Mouse (Mus musculus): Measurements from ENCODE around the gene H2-K1.
A peak's percentile ranks its signal among the peaks of the same experiment; 100 is the strongest.
"Not testable (repeated sequence)": the region's sequence is repeated elsewhere in the genome, so short reads cannot be mapped to it uniquely, and the experiment has no call there.

Gene H2-K1

DNA sequence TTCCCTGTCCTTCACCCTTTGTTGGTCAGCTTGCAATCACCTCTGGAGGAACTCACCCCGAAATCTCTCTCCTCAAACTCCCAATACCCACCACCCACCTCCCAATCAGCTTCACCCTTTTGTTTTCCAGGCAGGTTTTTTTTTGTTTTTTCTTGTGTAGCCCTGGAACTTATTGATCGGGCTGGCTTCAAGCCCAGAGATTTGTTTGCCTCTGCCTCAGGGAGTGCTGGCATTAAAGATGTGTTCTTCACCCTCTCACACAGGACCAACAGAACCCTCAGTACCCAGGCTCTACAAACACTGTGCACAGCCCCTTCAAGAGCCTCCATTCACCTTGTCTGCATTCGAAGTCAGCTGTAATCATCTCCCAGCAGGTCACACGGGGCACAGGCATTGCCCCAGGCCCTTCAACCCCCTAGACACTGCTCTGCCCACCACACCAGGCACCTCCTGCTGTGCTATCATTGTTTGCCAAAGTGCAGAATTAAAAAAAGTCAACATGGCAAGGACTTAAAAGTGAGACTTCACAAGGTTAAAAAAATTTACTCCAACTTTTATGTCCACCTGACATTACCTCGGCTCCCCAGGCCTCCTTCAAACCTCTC lies 46.1 kb downstream of the H2-K1 start:
- no peak for DNase-seq

DNA sequence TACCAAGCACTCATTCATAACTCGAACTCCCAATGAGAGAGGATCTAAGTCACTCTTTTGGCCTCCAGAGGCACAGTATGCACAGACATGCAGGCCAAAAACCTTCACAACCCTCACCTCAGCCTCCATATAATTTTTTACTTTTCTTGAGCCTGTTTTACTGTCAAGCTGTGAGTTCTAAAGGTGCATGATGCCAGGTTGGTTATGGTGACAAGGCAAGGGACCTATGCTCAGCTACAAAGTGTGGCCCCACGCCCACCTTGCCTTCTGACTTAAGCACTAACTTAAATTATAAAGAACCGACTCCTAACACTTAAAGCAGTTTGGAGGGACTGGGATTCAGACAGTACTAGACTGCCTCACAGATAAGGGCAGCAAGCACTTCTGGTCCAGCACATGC lies 46.8 kb downstream of the H2-K1 start:
- DNase-seq = no peak

DNA sequence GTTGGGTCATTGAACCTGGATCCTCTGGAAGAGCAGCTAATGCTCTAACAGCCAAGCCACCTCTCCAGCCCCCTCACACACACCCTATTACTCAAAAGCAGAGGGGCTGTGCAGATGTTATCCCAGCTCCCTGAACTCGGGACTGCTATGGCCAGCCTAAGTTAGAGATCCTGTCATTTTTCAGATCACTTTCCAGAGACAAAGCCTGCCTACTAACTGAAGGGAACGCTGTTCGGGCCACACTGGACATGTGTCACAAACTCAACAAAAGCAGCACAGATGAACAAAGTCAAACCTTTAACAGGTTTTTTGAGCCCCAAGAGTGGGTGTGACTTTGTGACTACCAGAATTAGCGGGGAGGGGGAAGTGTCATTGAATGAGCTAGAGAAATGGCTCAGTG lies 47.3 kb downstream of the H2-K1 start:
- DNase-seq = no peak

DNA sequence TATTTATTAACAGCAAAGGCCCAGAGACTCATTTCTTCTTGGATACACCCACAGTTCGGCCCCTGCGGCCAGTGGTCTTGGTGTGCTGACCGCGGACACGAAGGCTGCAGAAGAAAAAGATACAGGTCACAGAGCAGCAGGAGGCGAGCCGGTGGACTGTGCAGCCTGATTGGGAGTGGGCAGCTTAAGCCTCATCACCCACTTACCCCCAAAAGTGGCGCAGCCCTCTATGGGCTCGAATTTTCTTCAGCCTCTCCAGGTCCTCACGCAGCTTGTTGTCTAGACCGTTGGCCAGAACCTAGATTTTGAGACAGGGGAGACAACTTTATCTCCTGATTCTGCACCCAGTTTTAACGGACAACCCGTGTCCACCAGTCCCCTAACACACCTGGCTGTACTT lies 48.1 kb downstream of the H2-K1 start:
- DNase-seq = not testable (repeated sequence)

DNA sequence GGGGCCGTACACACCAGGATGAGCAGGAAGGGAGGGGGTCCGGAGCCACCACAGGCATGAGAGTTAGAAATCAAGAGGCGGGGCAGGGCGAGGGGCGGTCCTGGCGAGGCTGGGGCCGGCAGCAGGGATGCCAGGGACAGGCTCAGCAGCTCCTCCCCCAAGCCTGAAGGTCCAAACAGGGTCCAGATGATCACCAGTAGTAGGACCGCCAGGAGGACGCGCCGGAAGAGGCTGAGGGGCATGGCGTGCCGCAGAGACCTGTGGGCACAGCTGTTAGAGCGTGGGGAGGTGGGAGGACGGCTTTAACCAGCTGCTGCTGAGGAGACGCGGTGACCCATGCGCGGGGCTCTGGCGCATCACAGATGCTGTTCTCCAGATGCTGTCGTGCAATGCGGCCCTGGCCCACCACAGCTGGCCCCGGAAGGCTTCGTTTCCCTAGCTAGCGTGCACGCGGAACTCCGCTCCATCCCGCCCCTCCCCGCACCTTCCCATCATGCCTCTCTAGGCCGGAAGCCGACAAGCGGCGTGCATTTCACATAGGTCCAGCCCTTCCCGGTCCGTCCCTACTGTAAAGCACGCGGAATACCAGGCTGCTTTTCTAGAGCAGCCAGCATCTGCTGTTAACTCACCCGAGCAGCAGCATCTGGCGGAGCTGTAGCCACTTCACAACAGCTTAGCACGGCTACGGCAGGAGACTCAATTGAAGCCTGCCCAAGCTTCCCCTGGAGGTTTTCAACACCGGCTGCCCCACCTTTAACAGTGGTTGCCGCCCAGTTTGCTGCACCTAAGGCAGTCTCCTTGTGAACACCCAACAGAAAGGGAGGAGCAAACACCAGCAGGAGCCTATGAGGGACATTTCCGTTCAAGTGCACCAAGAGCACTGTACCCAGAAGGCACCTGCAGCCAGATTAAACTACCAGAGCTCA lies 48.9 kb downstream of the H2-K1 start, which contains the start of gene B3galt4:
Gene B3galt4 (minus strand): TSS at position 468 of the 926 bp plus-strand sequence.
- DNase-seq = peak; percentile 93

DNA sequence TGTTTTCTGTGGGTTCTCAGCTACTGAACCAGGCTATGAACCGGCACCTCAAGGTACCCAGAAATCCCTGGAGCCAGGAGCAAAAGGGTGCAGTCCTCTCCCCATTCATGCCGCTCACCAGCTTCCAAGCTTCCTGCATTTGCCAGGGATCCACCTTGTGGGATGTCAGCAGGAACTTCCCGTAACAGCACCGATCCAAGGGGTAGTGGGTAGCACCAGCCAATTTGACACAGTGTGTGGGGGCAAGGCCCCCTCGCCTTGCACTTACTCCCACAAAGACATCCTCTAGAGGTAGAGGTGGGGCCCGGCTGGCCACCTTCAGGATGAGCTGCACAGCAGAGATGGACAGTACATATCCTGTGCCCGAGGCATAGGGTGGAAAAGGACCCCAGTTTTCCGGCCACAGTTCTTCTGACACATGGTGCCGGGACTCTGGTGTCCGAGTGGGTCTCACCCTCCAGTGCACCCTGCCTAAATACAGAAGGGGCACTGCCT lies 50.0 kb downstream of the H2-K1 start:
- peak; percentile 14 for DNase-seq

DNA sequence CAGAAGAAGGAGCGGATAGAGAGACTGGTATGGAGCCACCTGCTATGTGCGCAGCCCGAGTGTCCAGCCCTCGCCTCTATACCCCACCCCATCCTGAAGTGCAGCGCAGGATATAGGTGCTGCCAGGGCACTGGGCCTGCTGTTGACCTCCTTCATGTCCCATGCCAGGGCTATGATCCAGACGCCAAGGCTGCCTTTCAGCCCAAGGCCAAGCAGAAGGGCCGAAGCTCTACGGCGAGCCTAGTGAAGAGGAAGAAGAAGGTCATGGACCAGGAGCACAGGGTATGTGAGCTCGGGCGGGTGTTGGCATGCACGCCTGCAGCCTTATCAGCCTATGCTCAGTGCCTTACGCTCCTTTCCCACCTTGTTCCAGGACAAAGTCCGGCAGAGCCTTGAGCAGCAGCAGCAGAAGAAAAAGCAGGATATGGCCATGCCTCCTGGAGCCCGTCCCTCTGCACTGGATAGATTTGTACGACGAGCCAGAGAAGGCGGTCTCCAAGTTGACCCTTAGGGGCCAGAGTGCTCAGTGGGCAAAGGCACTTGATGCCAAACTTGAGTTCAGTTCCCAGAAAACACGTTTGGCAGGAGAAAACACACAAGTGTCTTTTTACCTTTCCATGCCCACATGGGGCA lies 51.1 kb downstream of the H2-K1 start:
- DNase-seq = no peak

DNA sequence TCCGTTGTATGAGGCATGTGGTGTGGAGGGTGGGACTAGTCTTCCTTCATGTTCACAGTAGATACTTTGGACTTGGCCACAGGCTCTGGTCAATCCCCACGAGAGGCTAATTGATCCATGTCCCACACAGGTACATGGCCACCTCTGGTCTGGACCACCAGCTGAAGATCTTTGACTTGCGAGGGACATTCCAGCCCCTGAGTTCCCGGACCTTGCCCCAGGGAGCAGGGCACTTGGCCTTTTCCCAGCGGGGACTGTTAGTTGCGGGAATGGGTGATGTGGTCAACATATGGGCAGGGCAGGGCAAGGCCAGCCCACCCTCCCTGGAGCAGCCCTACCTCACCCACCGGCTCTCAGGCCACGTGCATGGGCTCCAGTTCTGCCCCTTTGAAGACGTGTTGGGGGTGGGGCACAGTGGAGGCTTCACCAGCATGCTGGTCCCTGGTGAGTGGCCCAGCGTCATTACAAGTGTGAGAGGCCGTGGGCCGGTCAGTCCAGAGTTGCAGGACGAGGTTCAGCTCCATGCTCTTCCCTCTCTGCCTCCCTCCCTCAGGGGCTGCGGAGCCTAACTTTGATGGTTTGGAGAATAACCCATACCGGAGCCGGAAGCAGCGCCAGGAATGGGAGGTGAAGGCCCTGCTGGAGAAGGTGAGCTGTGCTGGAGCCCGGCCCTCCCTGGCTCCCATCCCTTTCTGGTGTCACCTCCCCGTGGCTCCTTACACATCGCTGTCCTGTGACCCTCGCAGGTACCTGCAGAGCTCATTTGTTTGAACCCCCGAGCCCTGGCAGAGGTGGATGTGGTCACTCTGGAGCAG lies 51.9 kb downstream of the H2-K1 start:
- peak; percentile 20 for DNase-seq

DNA sequence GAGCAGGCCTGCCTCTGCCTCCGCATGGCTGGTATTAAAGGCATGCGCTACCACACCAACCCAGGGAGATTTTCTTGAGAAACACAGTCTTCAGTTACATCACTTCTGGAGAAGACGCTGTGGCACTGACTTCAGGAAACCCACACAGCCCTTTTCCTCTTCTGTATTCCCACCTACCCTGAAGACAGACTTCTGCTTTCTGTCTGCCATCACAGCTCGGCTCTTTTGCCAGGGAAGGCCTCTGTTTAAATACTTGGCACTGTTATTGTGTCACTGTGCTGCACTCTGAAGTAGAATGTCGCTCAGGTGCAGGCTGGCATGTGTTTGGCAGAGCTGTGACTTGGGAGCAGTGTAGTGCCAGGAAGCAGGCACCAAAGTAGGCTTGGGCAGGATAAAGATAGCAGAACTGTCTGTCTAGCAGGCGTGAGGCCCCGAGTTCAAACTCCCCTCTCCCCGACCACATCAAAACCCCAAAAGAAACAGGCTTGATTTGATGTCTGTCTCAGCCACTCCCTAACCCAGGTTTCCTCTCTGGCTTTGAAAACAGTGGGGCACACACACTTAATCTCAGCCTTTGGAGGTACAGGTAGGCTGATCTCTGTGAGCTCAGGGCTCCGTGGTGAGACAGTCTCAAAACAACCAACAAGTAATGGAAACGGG lies 52.6 kb downstream of the H2-K1 start:
- DNase-seq = no peak

Data from kidney, postnatal 10 days (tissue).